Mouse (Mus musculus): ENCODE results near the gene Mybl2. TPM values are rescaled to one million over a fixed set of nuclear protein-coding genes. Genes with fewer than 3 reads are reported as not detected.
A peak's percentile ranks its signal among the peaks of the same experiment; 100 is the strongest.
"Not testable (repeated sequence)": the region's sequence is repeated elsewhere in the genome, so short reads cannot be mapped to it uniquely, and the experiment has no call there.

Mybl2 gene
- 3.7 and 5.6 TPM in 2 replicates for total RNA-seq (2021)
- long read RNA-seq, partial matches to known transcripts, result 2 of 2 reads
- long read RNA-seq, other reads (novel, unspliced or antisense), result 0 of 2 reads

DNA sequence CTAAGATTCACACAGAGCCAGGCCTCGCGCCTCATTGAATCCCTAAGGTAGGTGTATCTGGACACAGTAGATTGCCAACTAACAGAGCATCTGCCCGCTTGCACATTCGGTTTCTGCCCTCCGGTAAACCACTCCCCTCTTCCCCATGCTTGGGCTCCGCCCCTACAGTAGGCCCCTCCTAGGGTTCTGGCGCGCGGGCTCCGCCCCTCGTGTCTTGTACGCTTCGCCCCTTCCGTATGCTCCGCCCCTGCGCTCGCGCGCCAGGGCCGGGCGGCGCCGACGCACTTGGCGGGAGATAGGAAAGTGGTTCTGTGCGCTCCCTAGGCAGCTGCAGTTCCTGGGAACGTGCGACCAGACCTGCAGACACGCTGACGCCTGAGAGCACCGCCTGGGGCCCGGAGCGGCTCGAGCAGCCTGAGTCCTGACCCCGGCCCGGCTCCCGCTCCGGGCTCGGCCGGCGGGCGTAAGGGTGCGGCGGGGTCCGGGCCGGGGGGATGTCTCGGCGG is at the start of gene Mybl2:
TSS of gene Mybl2 (plus strand) at position 353 of the 506 bp plus-strand sequence.
- peak; percentile 93 for DNase-seq

DNA sequence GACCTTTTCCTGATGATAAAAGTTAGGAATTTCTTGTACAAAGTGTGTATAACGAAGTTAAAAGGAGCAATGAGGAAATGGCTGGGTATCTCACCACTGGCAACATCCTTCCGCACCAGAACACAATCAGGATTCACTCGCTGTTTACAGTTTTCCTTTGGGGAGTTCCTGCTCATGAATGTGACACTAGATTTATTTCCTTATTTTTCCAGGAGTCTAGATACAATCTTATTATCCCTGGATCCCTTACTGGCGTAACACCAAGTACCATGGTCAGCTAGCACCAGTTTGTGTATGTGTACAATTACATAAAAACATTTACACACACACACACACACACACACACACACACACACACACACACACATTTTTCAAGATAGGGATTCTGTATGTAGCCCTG is 47.2 kb upstream of the Mybl2 start:
- no peak for DNase-seq

DNA sequence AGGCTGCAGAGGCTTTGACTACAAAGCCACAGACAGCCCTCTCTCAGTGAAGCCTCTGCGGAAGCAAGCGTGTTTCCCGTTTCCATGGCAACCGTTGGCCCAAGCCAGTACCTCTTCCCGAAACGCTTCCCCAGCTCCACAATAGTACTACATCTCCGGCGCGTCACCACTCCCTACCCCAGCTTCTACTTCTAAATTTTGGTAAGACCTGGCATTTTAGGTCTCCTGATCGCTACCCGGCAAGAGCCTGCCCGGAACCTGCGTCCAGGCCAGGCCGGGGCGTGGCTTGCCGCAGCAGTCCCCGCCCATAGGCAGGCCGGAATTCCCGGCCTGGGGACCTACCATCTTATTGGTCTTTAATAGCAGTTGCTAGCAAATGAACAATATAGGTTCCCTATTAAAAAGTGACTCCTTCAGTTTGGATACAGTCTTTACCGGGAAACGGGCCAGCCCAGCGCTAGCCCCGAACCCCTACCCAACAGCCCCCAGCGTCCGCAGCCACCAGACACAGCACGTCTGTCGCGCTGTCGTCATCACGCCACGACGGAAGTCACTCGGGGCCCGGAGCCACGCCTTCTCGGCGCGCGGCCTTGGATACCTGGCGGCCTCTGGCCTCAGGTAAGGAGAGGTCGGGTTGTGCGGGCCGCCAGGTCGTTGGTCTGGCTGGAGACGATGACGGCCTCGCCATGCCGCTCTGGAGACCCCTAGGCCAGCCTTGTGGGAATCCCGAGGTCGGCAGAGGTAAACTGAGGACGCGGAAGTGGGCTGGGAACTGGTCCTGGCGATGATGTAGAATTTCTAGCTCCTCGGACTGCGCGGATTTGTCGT is 37.4 kb upstream of the Mybl2 start, which contains the start of gene Ift52:
TSS of gene Ift52 (plus strand) at position 439 of the 828 bp plus-strand sequence.
- peak; percentile 92 for DNase-seq

DNA sequence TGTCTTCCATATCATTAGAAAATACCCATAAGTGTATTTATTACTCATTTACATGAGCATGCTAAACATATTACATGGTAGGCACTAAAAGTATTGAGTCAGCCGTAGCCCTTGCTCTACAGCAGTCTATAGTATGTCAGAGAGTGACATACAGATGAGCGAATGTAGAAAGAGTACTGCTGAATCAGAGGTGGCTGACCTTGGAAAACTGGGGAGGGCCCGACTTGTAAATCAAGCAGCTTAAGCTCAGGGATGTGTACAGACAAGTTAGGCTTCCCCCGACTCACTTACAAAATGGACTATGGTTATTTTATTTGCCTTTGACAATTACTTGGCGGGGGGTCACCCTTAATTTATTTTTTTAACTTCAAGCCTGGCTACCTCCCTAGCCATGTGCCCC is 23.2 kb upstream of the Mybl2 start:
- no peak for DNase-seq

DNA sequence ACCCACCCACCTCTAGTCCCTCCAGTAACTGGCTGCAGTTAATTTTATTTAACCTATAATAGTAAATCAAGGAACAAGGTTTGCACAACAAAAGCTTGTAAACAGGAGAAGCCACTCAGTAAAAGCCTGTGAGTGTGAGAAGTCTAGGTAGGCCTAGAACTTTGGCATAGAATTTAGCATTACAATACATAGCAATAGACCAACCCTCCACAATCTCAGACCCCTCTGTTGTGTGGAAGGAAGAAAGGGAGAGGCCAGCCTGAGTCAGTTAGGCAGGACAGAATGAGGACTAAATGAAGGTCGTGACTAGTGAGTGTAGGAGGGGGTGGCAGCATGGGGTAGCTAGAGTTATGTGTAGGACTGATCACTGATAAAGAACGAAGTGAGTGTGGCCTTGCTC is 22.7 kb upstream of the Mybl2 start:
- no peak for DNase-seq

DNA sequence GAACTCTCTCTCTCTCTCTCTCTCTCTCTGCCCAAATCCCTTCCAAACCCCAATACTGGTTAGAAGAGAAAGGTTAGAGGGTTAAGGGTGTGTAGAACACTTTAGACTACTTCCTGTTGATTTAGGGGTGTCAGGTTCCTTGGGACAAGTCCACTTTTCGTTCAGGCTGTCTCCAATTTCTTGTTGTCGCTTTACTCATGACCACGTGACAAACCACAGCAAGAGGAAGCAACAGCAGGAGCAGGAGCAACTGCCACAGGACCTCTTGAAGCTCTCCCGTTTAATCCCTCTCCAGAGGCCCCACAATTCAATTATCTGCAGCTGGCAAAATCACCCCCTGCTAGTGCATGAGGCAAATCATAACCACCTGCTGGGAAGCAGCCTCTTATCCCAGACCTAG is 21.9 kb upstream of the Mybl2 start:
- DNase-seq, result no peak

DNA sequence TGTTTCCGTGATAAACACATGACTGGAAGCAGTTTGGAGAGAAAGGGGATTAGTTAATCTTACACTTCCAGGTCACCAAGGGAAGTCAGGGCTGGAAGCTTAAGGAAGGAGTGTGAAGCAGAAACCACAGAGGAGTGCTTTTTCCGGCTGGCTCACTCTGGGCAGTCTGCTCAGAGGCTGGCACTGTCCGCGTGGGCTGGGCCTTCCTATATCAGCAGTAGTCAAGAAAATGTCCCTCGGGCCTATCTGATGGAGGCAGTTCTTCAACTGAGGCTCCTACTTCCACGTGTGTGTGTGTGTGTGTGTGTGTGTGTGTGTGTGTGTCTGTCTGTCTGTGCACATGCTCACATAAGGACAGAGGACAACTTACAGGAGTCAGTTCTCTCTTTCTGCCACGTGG is 14.5 kb upstream of the Mybl2 start:
- DNase-seq, result no peak

DNA sequence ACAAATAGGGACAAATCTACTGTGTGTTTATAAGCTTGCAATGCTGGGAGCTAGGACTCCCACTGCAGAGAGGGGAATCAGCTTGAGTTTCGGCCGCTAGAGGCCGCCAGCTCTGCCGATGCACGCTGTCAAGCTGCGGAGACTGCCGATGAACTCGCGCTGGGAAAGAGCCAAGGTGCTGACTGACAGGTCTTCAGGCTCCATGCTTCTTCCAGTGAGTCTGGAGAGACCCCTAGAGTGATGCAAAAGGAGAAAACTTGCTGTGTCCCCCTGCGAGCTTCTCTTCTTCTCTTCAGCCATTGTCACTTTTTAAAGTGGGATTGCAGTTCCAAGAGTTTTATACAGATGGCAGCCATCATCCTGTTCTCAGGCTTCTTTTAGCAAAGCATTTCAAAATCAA is 6.4 kb upstream of the Mybl2 start:
- peak; percentile 82 for DNase-seq

DNA sequence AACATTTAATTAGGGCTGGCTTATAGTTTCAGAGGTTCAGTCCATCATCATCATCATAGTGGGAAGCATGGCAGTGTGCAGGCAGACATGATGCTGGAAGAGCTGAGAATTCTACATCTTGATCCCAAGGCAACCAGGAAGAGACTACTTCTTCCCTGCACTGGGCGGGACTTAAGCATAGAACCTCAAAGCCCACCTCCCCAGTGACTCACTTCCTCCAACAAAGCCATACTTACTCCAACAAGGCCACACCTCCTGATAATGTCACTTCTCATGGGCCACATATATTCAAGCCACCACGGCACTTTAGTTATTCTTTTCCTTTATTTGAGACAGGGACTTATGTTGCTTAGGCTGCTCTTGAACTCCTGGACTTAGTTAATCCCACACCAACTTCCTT is 5.4 kb upstream of the Mybl2 start:
- DNase-seq, result no peak

DNA sequence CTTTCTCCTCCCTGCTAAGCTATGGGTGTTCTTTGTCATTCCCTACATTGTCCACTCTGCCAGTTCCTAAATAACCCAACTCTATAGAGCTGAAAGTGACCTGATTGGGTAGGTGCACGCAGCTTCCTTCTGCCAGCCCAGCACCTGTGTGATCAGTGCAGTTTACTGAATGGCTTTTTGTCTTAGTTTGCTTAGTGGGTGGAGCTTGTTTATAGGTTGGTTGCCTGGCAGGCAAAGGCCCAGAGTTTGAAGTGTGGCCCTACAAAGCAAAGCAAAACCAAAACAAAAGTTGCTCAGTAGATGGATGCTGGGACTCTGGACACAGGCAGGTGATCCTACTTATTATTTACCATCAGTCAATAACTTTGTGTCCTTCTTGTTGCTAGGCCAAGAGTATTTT is 2.8 kb upstream of the Mybl2 start:
- DNase-seq, result no peak

DNA sequence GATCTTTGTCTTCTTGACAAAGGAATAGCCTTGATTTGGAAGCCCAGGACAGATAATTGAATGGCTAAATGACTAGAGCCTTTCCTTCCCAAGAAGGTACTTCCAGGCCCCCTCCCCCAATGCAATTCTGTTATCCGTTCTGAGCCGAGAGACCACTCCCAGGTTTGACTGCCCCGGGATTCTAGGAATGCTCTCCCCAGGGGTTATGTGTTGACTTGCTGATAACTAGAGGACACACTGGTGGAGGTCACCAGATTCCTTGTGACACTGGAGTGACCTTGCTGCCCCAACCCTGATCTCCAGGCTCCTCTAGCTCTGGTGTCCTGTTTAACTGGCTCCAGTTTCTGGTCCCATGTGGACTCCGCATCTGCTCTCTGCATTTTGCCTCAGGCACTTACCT is 2.4 kb upstream of the Mybl2 start:
- DNase-seq, result no peak

DNA sequence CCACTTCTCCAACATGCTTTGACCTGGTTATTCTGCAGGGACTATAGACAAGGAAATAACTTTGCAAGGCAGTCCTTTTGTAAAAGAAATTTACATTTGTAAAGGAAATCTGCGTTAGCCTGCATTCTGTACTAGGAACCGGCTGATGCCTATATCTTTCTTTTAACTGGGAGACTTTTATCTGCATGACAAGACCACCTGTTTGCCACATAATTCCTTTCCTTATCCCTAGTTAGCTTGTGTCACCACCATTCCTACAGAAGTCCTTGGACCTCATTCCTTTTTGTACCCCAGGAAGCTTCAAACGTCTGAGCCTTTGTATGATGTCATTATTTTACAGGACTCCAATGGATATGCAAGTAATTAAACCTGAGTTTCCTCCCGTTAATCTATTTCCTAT is 1.7 kb upstream of the Mybl2 start:
- no peak for DNase-seq

DNA sequence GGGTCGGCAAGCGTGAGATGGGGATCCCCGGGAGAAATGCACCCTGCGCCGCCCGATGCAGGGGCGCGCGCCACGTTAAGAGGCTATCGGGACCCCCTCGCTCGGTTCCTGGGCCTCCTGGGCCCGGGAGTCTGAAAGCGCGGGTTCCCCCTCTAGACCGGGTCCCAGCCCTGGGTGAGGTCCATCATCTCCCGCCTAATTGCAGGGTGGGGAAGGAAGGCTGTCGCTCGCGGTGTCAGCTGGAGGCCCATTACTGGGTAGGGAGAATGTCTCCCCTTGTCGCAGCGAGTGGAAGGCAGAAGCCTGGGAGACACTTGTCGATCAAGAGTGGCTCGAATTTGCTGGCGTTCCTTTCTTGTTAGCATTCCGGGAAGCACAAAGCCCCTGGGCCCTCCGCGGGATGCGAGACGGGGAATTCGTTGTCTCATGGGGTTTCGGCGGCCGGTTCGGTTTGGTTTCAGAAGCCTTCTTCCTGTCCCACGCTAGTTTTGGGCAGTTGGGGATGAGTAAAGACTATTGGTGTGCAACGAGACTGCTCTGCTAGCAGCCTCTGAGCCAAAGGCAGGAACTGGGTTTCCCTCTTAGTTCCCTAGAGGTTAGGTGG is 506 bp downstream of the Mybl2 start:
- no peak for DNase-seq

DNA sequence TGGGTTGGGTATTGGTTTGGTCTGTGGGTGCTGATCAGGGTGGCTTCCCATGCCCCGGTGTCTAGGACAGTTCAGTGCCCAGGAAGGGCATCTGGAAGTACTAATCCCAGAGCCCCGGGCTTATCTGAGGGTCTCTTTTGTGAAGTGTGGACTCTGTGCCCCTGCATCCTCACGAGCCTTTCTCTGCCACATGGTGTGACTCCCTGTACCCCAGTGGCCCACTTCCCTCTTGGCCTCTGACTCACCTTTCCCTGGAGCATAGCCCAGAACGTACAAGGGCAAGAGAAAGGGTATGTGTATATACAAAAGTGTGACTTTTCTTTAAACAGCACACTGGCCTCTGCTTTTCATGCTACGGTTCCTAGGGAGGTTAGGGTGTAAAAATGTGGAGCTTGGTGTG is 1.2 kb downstream of the Mybl2 start:
- peak; percentile 56 for DNase-seq

DNA sequence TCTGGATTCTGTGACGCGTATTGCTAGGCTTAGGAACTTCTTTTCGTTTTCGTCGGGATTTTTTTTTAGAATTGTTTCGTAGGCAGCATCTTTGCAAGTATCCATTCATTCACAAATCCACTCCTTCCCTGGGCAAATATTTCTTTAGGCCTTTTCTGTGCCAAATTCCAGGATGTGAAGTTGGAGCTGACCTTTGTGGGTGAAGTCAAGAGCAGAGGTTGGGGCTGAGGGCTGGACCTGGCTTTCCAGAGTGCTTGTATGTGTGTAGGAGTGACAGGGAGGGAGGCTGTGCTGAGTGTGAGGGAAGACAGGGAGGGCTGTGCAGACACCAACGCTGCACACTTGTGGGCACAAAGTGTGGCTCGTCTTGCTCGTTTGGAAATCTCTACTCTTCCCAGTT is 2.1 kb downstream of the Mybl2 start:
- DNase-seq, result no peak

DNA sequence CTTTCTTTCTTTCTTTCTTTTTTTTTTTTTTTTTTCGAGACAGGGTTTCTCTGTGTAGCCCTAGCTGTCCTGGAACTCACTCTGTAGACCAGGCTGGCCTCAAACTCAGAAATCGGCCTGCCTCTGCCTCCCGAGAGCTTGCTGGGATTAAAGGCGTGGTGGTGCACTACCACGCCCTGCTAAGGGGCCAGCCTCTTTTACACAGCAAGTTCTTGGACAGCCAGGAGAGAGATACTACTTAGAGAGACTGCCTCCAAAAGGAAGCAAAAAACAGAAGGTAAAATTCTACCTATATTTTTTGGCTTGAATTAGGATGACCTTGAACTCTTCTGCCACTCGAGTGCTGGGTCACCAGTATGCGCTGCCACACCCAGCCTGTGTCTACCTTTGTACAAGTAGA is 4.5 kb downstream of the Mybl2 start:
- not testable (repeated sequence) for DNase-seq

DNA sequence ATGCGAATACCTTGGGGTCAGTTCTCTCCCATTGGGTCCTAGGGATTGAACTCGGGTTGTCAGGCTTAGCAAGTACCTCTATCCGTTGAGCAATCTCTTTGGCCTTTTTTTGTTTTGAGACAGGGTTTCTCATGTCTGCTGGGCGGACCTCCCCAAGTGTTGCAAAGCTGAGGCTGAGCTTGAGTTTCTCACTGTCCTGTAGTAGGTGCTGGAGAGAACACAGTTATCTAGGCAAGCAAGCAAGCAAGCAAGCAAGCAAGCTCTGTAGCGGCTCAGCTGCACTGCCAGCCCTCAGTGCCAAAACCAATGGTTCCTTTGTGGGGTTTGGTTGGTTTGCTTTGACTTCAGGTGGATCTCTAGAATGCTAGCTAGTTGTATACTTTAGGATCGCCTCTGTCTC is 6.1 kb downstream of the Mybl2 start:
- no peak for DNase-seq

DNA sequence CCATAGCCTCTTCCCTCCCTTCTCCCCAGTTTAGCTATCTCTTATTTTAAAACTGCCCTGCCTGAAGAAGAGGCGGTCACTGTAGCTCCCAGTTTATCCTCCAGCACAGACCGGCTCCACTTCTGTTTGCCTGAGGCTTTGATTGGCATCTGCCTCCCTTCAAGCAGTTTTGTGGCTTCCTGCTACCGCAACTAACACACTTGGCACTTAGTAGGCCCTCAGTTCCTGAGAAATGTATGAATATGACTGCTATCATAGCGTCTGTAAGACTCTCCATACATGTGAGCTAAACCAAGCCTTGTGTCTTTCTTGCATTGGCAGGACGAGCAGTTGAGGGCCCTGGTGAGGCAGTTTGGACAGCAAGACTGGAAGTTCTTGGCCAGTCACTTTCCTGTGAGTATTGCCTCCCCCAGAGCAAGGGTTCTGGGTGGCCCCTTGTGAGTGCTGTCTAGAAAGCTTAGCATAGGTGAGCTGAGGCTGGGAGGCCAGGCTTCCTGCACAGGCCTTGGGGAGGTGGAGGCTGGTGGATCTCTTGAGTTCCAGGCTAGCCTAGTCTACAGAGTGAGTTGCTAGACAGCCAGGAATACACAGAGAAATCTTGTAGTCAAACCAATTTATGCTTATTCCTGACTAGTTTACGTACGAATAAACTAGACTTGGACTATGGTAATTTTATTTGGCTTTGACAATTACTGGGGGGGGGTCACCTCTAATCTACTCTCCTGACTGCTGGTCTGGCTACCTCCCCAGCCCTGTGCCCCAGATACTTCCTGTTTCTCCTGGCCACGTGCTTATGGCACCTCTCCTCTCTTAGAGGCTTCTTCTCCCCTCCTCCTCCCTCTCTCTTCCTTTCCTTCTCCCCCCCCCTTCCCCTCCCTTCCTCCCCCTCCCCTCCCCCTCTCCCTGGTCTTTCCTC is 7.0 kb downstream of the Mybl2 start:
- DNase-seq, result no peak

DNA sequence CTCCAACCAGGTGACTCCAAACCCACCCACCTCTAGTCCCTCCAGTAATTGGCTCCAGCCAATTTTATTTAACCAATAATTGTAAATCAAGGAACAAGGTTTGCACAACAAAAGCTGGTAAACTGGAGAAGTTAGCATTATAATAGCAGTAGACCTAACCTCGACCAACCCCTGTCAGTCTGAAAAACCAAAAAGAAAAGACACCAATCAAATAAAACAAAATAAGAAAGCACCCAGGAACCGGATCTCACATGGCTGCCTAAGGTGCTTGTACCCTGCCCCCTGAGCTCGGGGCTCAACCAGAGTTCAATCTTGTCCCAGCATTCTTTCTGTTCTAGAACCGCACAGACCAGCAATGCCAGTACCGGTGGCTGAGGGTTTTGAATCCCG is 7.6 kb downstream of the Mybl2 start:
- no peak for DNase-seq

DNA sequence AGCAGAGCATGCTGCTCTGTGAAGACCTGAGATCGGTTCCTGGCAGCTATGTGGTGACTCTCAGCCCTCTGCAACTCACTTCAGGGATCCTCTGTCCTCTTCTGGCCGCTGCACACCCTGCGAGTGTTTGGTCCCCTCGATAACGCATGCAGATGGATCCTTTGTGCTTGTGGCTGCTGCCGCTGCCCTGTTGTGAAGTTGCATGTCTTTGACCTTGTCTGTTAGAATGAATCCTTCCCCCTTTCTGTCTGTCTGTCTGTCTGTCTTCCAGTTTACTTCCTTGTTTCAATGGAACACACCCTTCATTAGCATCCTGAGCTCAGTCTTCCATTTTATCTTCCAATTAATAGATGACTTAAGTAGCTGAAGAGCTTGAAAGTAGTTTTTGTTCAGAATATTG is 11.8 kb downstream of the Mybl2 start:
- no peak for DNase-seq

DNA sequence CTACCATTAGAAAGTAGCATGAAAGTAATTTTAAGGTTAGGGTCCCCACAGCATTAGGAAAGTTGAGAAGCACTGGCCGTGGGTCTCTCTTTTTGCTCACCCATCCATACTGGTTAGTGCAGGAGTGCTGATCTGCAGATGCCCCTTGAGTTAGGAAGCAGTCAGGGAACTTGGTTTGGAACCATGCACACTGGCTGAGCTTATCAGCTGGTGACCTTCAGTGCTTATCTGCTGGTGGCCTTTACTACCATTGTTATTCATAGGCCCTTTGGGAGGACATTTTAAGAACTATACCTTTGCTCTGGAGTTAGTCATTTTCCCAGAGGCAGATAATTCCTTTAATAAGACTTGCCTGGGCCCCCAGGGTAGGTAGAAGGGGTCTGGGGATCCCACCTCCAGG is 12.7 kb downstream of the Mybl2 start:
- no peak for DNase-seq

DNA sequence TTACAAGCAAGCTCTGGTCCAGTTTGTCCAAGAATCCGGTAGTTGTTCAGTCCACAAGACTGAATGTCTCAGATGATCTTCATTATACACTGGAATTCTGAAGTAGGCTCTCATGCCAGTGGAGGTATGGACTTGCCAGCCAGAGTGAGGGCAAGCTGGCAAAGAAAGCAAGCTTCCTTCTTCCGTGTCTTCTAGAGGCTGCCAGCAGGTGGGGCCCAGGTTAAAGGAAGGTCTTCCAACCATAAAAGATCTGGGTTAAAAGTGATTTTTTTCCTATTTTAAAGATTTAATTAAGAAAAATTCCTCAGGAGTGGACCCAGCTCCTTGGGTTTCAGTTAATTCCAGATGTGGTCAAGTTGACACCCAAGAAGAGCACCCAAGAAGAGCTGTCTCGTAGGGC is 15.7 kb downstream of the Mybl2 start:
- DNase-seq, result no peak

DNA sequence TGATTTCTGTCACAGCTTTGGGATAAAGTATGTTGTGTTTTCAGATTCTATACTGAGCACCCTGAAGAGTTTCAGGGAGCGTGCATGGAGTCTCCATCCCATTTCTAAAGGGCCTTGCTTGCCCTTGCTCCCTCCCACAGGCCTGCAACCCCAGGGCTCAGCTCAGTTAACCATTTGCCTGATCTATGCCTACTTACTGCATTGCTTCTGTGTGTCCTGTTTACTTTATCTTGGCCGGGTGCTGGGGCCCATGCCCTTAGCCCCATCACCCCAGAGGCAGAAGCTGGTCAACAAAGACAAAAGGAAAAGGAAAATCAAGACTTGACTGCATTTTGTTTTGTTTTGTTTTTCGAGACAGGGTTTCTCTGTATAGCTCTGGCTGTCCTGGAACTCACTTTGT is 17.1 kb downstream of the Mybl2 start:
- DNase-seq, result no peak

Measured in adrenal gland, postnatal 25 days (tissue).